Mouse (Mus musculus) layer of hippocampus, adult 6 months (tissue): Measurements from ENCODE around the gene Ncbp3. TPM values are rescaled to one million over a fixed set of nuclear protein-coding genes. Genes with fewer than 3 reads are reported as not detected.

ENCODE experiments used
- long read RNA-seq, 2 experiments: library from polyadenylated mRNA; unstranded; transcript quantifications; one replicate each; pipeline ENCODE4 v2.0.0; 2019 to 2020
- polyA plus RNA-seq: library from polyadenylated mRNA; unstranded; fragments of <200 nt; fragmentation: Nextera tagmentation; gene quantifications from 2 replicates; pipeline ENCODE4 v1.2.3, GENCODE M21; 2021

Gene Ncbp3
- polyA plus RNA-seq: 2.2 and 2.4 TPM in 2 replicates
- long read RNA-seq, experiment 1, full-length matches to known transcripts: 8 of 25 reads
- long read RNA-seq, experiment 1, partial matches to known transcripts: 11 of 25 reads
- long read RNA-seq, experiment 1, other reads (novel, unspliced or antisense): 6 of 25 reads
- long read RNA-seq, experiment 2, full-length matches to known transcripts: 102 of 118 reads
- long read RNA-seq, experiment 2, partial matches to known transcripts: 10 of 118 reads
- long read RNA-seq, experiment 2, other reads (novel, unspliced or antisense): 6 of 118 reads

DNA sequence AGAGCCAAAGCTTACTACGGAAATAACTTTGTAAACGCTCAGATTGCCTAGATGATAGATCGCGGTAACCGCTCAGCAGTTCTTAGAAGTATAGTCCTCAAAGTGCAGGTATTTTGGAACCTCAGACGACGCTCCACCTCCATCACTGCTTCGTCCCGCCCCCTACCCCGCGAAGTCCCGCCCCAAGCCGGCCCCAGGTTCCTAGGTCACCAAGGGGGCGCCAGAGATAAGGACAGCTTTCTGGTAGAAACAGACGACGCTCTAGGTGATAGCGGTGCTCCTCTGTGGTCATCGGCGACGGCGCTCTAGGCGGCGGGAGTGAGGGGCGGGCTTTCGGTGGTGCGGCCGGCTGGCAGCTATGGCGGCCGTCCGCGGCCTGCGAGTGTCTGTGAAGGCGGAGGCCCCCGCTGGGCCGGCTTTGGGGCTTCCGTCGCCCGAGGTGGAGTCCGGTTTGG lies at the start of gene Ncbp3:
TSS of gene Ncbp3 (plus strand) at position 242 of the 455 bp plus-strand sequence.

DNA sequence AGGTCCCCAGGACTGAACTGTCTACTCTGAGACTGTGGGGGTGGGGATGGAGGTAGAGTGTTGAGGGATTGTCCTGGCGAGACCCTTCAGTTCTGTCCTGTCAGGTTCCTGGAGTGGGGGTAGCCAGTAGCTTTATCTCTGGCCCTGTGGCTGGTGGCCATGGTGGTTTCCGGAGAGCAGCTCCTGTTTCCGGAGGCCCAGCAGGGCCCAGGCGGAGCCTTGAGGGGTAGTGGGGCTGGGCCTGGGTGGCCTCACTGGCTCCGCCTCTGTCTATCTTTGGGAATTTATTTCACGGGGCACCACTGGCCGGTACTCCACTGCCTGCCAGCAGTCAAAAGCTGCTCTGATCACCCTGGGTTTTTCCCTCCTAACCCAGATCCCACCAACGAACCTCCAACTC lies 48.8 kb upstream of the Ncbp3 start, which contains the start of gene P2rx1:
TSS of gene P2rx1 (plus strand) at position 333 of the 400 bp plus-strand sequence.

DNA sequence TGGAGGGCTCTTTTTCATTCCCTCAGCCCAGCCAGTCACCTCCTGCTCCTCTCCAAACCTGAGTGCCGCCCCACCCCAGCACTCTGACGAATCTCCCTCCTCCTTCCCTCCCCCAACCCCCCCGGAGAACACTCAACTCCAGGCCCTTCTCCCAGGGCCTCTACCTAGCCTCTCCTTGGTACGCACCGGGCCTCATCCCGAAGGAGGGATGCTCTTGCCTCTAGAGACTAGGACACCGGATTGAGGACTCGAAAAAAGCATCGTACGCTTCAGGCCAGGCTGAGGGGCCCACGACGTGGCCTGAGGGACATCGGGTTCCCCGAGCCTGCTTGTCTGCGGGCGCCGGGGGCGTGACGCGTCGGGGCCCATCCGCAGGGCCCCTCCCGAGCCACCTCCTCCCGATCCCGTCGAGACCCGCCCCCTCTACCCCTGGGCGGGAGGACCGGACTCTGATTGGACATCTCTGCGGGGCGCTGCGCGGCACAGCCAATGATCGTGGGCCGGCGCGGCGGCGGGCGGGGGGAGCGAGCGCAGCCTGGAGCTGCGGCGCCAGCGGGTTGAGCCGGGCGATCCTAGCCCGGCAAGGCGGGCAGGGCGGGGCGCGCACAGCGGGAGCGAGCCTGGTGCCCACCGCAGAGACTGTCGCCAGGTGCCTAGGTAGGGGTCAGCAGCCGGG lies 29.0 kb upstream of the Ncbp3 start, which contains the start of gene Camkk1:
TSS of gene Camkk1 (plus strand) at position 538 of the 676 bp plus-strand sequence.

DNA sequence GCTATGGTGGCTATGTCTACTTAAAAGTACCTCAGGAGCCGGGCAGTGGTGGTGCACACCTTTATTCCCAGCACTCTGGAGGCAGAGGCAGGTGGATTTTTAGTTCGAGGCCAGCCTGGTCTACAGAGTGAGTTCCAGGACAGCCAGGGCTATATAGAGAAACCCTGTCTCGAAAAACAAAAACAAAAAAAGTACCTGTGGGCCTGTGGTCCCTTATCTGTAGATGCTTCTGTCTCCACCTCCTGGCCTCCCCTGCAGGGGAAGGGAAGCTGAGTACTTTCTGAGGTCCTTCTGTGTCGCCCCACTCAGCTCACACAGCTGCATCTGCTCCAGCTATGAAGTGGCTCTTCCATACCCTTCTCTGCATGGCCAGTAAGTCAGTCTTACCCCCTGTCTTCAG lies 42.7 kb downstream of the Ncbp3 start, which contains the start of gene Itgae:
TSS of gene Itgae (plus strand) at position 301 of the 400 bp plus-strand sequence.

DNA sequence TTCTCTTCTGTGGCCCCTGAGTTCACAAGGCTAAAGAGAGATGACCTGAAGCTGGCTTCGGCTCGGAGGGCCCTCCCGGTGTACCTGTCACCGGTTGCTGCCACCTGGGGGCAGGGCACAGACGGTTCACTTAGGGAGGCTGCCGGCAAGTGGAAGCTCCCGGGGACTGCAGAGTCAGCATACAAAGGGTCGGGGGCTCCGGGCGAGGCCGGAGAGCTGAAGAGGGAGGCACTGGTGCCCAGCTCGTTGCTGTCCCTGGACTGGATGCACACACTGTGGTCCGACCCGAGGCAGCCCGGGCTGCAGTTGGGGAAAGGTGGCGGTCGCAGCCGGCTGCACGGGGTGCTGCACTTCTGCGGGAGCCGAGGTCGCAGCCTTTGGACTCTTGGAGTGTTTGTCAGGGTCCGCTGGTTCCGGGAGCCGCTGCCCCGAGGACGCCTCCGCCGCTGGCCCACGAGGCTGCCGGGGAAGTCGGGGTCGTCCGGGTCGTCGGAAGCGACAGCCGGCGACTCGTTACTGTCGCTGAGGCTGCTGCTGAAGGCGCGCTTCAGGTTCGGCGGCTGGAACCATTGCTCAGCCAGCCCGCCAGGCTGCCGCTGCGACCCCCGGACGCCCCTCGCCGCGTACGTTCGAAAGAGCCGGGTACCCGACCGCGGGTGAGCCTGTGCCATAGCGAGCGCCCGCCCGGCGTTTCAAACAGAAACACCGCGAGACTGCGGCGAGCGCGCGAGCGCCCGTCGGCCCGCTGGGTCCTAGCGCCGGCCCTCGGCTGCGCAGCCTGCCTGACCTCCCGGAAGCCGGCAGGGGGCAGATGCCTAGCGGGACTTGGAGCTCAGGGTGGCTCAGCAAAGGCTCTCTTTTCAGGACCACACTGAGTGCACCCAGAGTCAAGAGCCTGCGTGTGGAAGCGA lies 90.3 kb downstream of the Ncbp3 start, which contains the start of gene Haspin:
TSS of gene Haspin (minus strand) at position 704 of the 911 bp plus-strand sequence.

Other genes with a start within 250 kb of the Ncbp3 start
- gene Atp2a3, start 86.6 kb upstream of the Ncbp3 start, polyA plus RNA-seq: 1.9 and 2.2 TPM in 2 replicates
- gene P2rx1, start 48.7 kb upstream of the Ncbp3 start, polyA plus RNA-seq: 0.21 and 0.43 TPM in 2 replicates
- 87.2 and 98.0 TPM in 2 replicates for gene Camkk1, start 28.8 kb upstream of the Ncbp3 start, polyA plus RNA-seq
- gene Itgae, start 42.8 kb downstream of the Ncbp3 start, polyA plus RNA-seq: 0.08 and 0.18 TPM in 2 replicates
- 0.06 TPM in 2 replicates for gene Haspin, start 90.5 kb downstream of the Ncbp3 start, polyA plus RNA-seq
- 0.84 and 1.1 TPM in 2 replicates for gene P2rx5, start 112.6 kb downstream of the Ncbp3 start, polyA plus RNA-seq
- gene Emc6, start 129.3 kb downstream of the Ncbp3 start, polyA plus RNA-seq: 79.0 and 81.6 TPM in 2 replicates
- 11.8 and 15.9 TPM in 2 replicates for gene Tax1bp3, start 129.3 kb downstream of the Ncbp3 start, polyA plus RNA-seq
- 4.2 and 4.3 TPM in 2 replicates for gene Ctns, start 151.3 kb downstream of the Ncbp3 start, polyA plus RNA-seq
- 1.3 and 2.0 TPM in 2 replicates for gene Shpk, start 151.7 kb downstream of the Ncbp3 start, polyA plus RNA-seq
- not detected in 2 replicates for gene Trpv1, start 186.5 kb downstream of the Ncbp3 start, polyA plus RNA-seq
- gene Trpv3, start 219.6 kb downstream of the Ncbp3 start, polyA plus RNA-seq: 0.04 and 0.16 TPM in 2 replicates